Mouse (Mus musculus) cortical plate, adult 2 months (tissue): Measurements from ENCODE around the gene Evi2.

Experiments
- CTCF ChIP-seq: fragments of 200-500 bp; IDR thresholded peaks from 2 replicates; pipeline ENCODE4 v1.5.1; 2011; ENCODE audit warnings: mild to moderate bottlenecking, control low read depth, low read length; ENCODE audit not compliant: insufficient read depth; ENCODE audit errors: extremely low read depth
- POLR2A ChIP-seq: fragments of 200-500 bp; IDR thresholded peaks from 2 replicates; pipeline ENCODE4 v1.6.1; 2011; ENCODE audit warnings: mild to moderate bottlenecking, low read length, control low read depth; ENCODE audit not compliant: insufficient read depth; ENCODE audit errors: extremely low read depth

- TF ChIP-seq CTCF (no peak), POLR2A (no peak)
These were observed 2.9 kb upstream of the Evi2 start for GRCm38 (mm10) chr11:79533311-79533710.
